Mouse (Mus musculus): ENCODE results near the gene Myh14. TPM values are rescaled to one million over a fixed set of nuclear protein-coding genes. Genes with fewer than 3 reads are reported as not detected.

Myh14 gene
- polyA plus RNA-seq, 1 experiment from 2014 or later = 2.5 TPM

GRCm38 (mm10) chr7:44645256-44645655, 25.4 kb downstream of the Myh14 start:
- 69% methylated on average over 5 of the region's 5 CpGs for WGBS
- ATAC-seq (replicated peaks; ENCODE audit: low FRiP score, low read depth) = no peak
- no peak overlapping the region for H3K4me2 ChIP-seq (ENCODE audit: low read length)
- no peak overlapping the region for H3K4me3 ChIP-seq (replicated peaks; ENCODE audit: low read depth, low read length)
- no peak overlapping the region for H3K9ac ChIP-seq (ENCODE audit: low read depth, low read length)
- no peaks in the 10 kb centered on the region for H3K9me3 ChIP-seq (replicated peaks; ENCODE audit: low read length)
- H3K4me1 ChIP-seq (replicated peaks; ENCODE audit: insufficient read depth, low read length) = no peaks in the 10 kb centered on the region
- TF ChIP-seq CTCF (IDR thresholded peaks at IDR 0.05; ENCODE audit: low read depth) = no peak
- H3K36me3 ChIP-seq (ENCODE audit: insufficient read depth, low read length) = no peaks in the 10 kb centered on the region
- DNase-seq (ENCODE audit: low spot score) = no peak
- peaks cover 16% of the 10 kb centered on the region for H3K27me3 ChIP-seq (ENCODE audit: insufficient read depth, low read length)
- H3K27ac ChIP-seq = no peak overlapping the region

- Histone ChIP-seq H3K4me3 (replicated peaks; ENCODE audit: low read depth, low read length) (no peak overlapping the region), H3K4me2 (ENCODE audit: low read length) (no peak overlapping the region), H3K36me3 (ENCODE audit: insufficient read depth, low read length) (no peaks in the 10 kb centered on the region), H3K27me3 (ENCODE audit: insufficient read depth, low read length) (peaks cover 26% of the 10 kb centered on the region), H3K9ac (ENCODE audit: low read depth, low read length) (no peak overlapping the region), H3K4me1 (replicated peaks; ENCODE audit: insufficient read depth, low read length) (no peaks in the 10 kb centered on the region), H3K9me3 (replicated peaks; ENCODE audit: low read length) (no peaks in the 10 kb centered on the region), H3K27ac (no peak overlapping the region)
- peak; percentile 53 for TF ChIP-seq CTCF (IDR thresholded peaks at IDR 0.05; ENCODE audit: low read depth)
- peak; percentile 6 for DNase-seq (ENCODE audit: low spot score)
- WGBS = 29% methylated on average over 8 of the region's 8 CpGs
- ATAC-seq (replicated peaks; ENCODE audit: low FRiP score, low read depth) = no peak
Measured at GRCm38 (mm10) chr7:44641887-44642286, 28.8 kb downstream of the Myh14 start.

- Histone ChIP-seq H3K27me3 (ENCODE audit: insufficient read depth, low read length) (peaks cover 26% of the 10 kb centered on the region; the same call in 1 of the 2 replicates), H3K9me3 (replicated peaks; ENCODE audit: low read length) (no peaks in the 10 kb centered on the region), H3K9ac (ENCODE audit: low read depth, low read length) (no peak overlapping the region), H3K36me3 (ENCODE audit: insufficient read depth, low read length) (no peaks in the 10 kb centered on the region), H3K4me2 (ENCODE audit: low read length) (peak overlapping the region; percentile 39), H3K4me3 (replicated peaks; ENCODE audit: low read depth, low read length) (no peak overlapping the region), H3K4me1 (replicated peaks; ENCODE audit: insufficient read depth, low read length) (no peaks in the 10 kb centered on the region), H3K27ac (no peak overlapping the region)
- no peak for TF ChIP-seq CTCF (IDR thresholded peaks at IDR 0.05; ENCODE audit: low read depth)
- ATAC-seq (replicated peaks; ENCODE audit: low FRiP score, low read depth) = no peak
- DNase-seq (ENCODE audit: low spot score) = peak; percentile 4
- 11% methylated on average over 25 of the region's 25 CpGs for WGBS
Measured at GRCm38 (mm10) chr7:44640843-44641605, 29.6 kb downstream of the Myh14 start.

DNA sequence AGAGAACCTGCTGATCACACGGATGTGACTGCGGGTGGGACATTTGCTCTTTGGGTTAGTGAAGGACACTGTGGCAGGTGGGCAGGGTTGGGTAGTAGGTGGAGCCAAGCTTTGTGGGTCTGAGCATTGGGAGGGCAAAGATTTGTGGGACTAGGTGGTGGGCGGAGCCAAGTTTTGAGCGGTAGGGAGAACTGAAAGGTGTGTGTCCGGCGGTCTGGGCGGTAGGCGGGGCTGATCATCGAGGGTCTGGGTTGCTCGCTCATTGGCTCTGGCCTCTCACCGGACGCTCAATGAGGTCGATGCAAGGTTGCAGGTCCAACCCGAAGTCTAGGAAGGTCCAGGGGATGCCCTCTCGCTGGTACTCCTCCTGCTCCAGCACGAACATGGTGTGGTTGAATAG, 32.0 kb downstream of the Myh14 start:
- ATAC-seq (replicated peaks; ENCODE audit: low FRiP score, low read depth) (no peak), DNase-seq (ENCODE audit: low spot score) (no peak)
- Histone ChIP-seq H3K27ac (no peak overlapping the region), H3K9me3 (replicated peaks; ENCODE audit: low read length) (no peaks in the 10 kb centered on the region), H3K27me3 (ENCODE audit: insufficient read depth, low read length) (0 out of 2 replicates have a peak, but pooled peaks cover 14% of the 10 kb centered on the region), H3K4me2 (ENCODE audit: low read length) (peak overlapping the region; percentile 18; the same call in 1 of the 2 replicates), H3K4me1 (replicated peaks; ENCODE audit: insufficient read depth, low read length) (no peaks in the 10 kb centered on the region), H3K4me3 (replicated peaks; ENCODE audit: low read depth, low read length) (no peak overlapping the region), H3K36me3 (ENCODE audit: insufficient read depth, low read length) (no peaks in the 10 kb centered on the region), H3K9ac (ENCODE audit: low read depth, low read length) (no peak overlapping the region)
- TF ChIP-seq CTCF (IDR thresholded peaks at IDR 0.05; ENCODE audit: low read depth) = no peak
- 8% methylated on average over 16 of the region's 16 CpGs for WGBS

GRCm38 (mm10) chr7:44636684-44637083, 34.0 kb downstream of the Myh14 start:
- Histone ChIP-seq H3K36me3 (ENCODE audit: insufficient read depth, low read length) (no peaks in the 10 kb centered on the region), H3K4me3 (replicated peaks; ENCODE audit: low read depth, low read length) (no peak overlapping the region), H3K27me3 (ENCODE audit: insufficient read depth, low read length) (0 out of 2 replicates have a peak, but pooled peaks cover 14% of the 10 kb centered on the region), H3K27ac (no peak overlapping the region), H3K4me2 (ENCODE audit: low read length) (no peak overlapping the region), H3K4me1 (replicated peaks; ENCODE audit: insufficient read depth, low read length) (no peaks in the 10 kb centered on the region), H3K9me3 (replicated peaks; ENCODE audit: low read length) (no peaks in the 10 kb centered on the region), H3K9ac (ENCODE audit: low read depth, low read length) (no peak overlapping the region)
- DNase-seq (ENCODE audit: low spot score) = no peak
- TF ChIP-seq CTCF (IDR thresholded peaks at IDR 0.05; ENCODE audit: low read depth) = no peak
- no peak for ATAC-seq (replicated peaks; ENCODE audit: low FRiP score, low read depth)
- WGBS = 83% methylated on average over 9 of the region's 9 CpGs

GRCm38 (mm10) chr7:44633407-44633806, 37.2 kb downstream of the Myh14 start:
- H3K27me3 ChIP-seq (ENCODE audit: insufficient read depth, low read length) = no peaks in the 10 kb centered on the region
- H3K4me2 ChIP-seq (ENCODE audit: low read length) = no peak overlapping the region
- H3K4me3 ChIP-seq (replicated peaks; ENCODE audit: low read depth, low read length) = no peak overlapping the region
- TF ChIP-seq CTCF (IDR thresholded peaks at IDR 0.05; ENCODE audit: low read depth) = peak; percentile 49
- H3K4me1 ChIP-seq (replicated peaks; ENCODE audit: insufficient read depth, low read length) = no peaks in the 10 kb centered on the region
- no peaks in the 10 kb centered on the region for H3K36me3 ChIP-seq (ENCODE audit: insufficient read depth, low read length)
- no peak overlapping the region for H3K9ac ChIP-seq (ENCODE audit: low read depth, low read length)
- ATAC-seq (replicated peaks; ENCODE audit: low FRiP score, low read depth) (no peak), DNase-seq (ENCODE audit: low spot score) (no peak)
- no peaks in the 10 kb centered on the region for H3K9me3 ChIP-seq (replicated peaks; ENCODE audit: low read length)
- no peak overlapping the region for H3K27ac ChIP-seq
- 24% methylated on average over 15 of the region's 15 CpGs for whole genome bisulfite sequencing
